Mouse (Mus musculus) lung, postnatal 0 days (tissue): ENCODE results near the gene Clk1. TPM values are rescaled to one million over a fixed set of nuclear protein-coding genes. Genes with fewer than 3 reads are reported as not detected.

Experiments
- ATAC-seq: fragments of 200-750 bp; cut with Nextera tagmentation; 2 replicates; pipeline ENCODE4 v1.8.0; 2017; ENCODE audit warnings: moderate library complexity
- DNase-seq: peaks from one replicate; pipeline ENCODE4 v3.0.0-alpha.2; 2016; ENCODE audit warnings: low spot score
- H3K27ac ChIP-seq: fragments of 300-500 bp; sonication (generic); 2 replicates; pipeline ENCODE4 v1.5.1; 2014; ENCODE audit warnings: antibody characterized with exemption, mild to moderate bottlenecking, low read length, mixed read lengths
- H3K27me3 ChIP-seq: fragments of 300-500 bp; sonication (generic); replicated peaks from 2 replicates; pipeline ENCODE4 v1.6.1; 2014; ENCODE audit warnings: low read length, mixed read lengths; ENCODE audit not compliant: insufficient read depth
- H3K36me3 ChIP-seq: fragments of 300-500 bp; sonication (generic); 2 replicates; pipeline ENCODE4 v1.6.1; 2014; ENCODE audit warnings: low read length, mixed read lengths; ENCODE audit not compliant: insufficient read depth
- H3K4me1 ChIP-seq: fragments of 300-500 bp; sonication (generic); 2 replicates; pipeline ENCODE4 v1.6.1; 2014; ENCODE audit warnings: antibody characterized with exemption, low read depth, low read length, mixed read lengths; ENCODE audit not compliant: insufficient read depth
- H3K4me2 ChIP-seq: fragments of 300-500 bp; sonication (generic); replicated peaks from 2 replicates; pipeline ENCODE4 v1.6.1; 2014; ENCODE audit warnings: low read depth, mild to moderate bottlenecking, low read length, moderate library complexity, mixed read lengths
- H3K4me3 ChIP-seq: fragments of 300-500 bp; sonication (generic); 2 replicates; pipeline ENCODE4 v1.5.1; 2014; ENCODE audit warnings: low read depth, low read length
- H3K9ac ChIP-seq: fragments of 300-500 bp; sonication (generic); replicated peaks from 2 replicates; pipeline ENCODE4 v1.6.1; 2014; ENCODE audit warnings: low read depth, mild to moderate bottlenecking
- H3K9me3 ChIP-seq: fragments of 300-500 bp; sonication (generic); 2 replicates; pipeline ENCODE4 v1.6.1; 2016; ENCODE audit warnings: low read length, mixed read lengths
- CTCF ChIP-seq: IDR thresholded peaks from 2 replicates; pipeline ENCODE4 v1.5.1; 2016; ENCODE audit warnings: antibody characterized with exemption, mild to moderate bottlenecking
- EP300 ChIP-seq: IDR thresholded peaks from 2 replicates; pipeline ENCODE4 v1.6.1; 2016; ENCODE audit warnings: antibody characterized with exemption, mild to moderate bottlenecking, control low read depth
- WGBS: fragments of 180-500 bp; shearing (Covaris S2); extraction: QIAGEN DNeasy Blood & Tissue Kit; methylation state at CpG from one replicate; pipeline ENCODE4 v1.1.7; 2014; 5-methylcytosine and 5-hydroxymethylcytosine counted together
- polyA plus RNA-seq: library from polyadenylated mRNA; unstranded; fragments of >200 nt; fragmentation: Nextera tagmentation; extraction: Ambion mirVana; gene quantifications from 2 replicates; pipeline ENCODE4 v1.2.1, GENCODE M21; 2015

Clk1 gene
- polyA plus RNA-seq, 1 experiment from 2014 or later = 247 TPM

- WGBS = 6% methylated on average over 10 of the region's 10 CpGs
- Histone ChIP-seq H3K27ac (peak overlapping the region; percentile 96), H3K36me3 (no peaks in the 10 kb centered on the region; the same call in none of the 2 replicates), H3K27me3 (no peaks in the 10 kb centered on the region), H3K4me2 (peak overlapping the region; percentile 81), H3K4me1 (no peaks in the 10 kb centered on the region), H3K9me3 (no peaks in the 10 kb centered on the region), H3K9ac (peak overlapping the region; percentile 74), H3K4me3 (peak overlapping the region; percentile 70)
- TF ChIP-seq CTCF (no peak), EP300 (no peak)
- ATAC-seq (no peak), DNase-seq (no peak)
Observed at GRCm38 (mm10) chr1:58444691-58445090, 20.8 kb upstream of the Clk1 start.

GRCm38 (mm10) chr1:58424551-58424950, 685 bp upstream of the Clk1 start:
- Histone ChIP-seq H3K27me3 (no peaks in the 10 kb centered on the region), H3K4me2 (no peak overlapping the region), H3K9ac (no peak overlapping the region), H3K36me3 (peaks cover 15% of the 10 kb centered on the region), H3K4me1 (no peaks in the 10 kb centered on the region), H3K4me3 (no peak overlapping the region), H3K9me3 (no peaks in the 10 kb centered on the region), H3K27ac (no peak overlapping the region)
- TF ChIP-seq CTCF (no peak), EP300 (no peak)
- ATAC-seq (no peak), DNase-seq (no peak)
- 84% methylated on average over 3 of the region's 3 CpGs for WGBS

GRCm38 (mm10) chr1:58422879-58423278, 987 bp downstream of the Clk1 start:
- Histone ChIP-seq H3K27me3 (no peaks in the 10 kb centered on the region), H3K36me3 (peaks cover 26% of the 10 kb centered on the region), H3K4me3 (peak overlapping the region; percentile 100), H3K9ac (peak overlapping the region; percentile 100), H3K4me2 (peak overlapping the region; percentile 67), H3K9me3 (no peaks in the 10 kb centered on the region), H3K4me1 (no peaks in the 10 kb centered on the region), H3K27ac (peak overlapping the region; percentile 100)
- TF ChIP-seq CTCF (no peak), EP300 (peak; percentile 87)
- WGBS = 1% methylated on average over 13 of the region's 13 CpGs
- ATAC-seq (peak; percentile 79), DNase-seq (peak; percentile 94)

GRCm38 (mm10) chr1:58420961-58421360, 2.9 kb downstream of the Clk1 start:
- no peaks in the 10 kb centered on the region for H3K9me3 ChIP-seq
- TF ChIP-seq EP300 = no peak
- peak; percentile 32 for TF ChIP-seq CTCF
- no peaks in the 10 kb centered on the region for H3K4me1 ChIP-seq
- peak; percentile 39 for DNase-seq
- H3K27me3 ChIP-seq = no peaks in the 10 kb centered on the region
- no peak overlapping the region for H3K27ac ChIP-seq
- H3K4me3 ChIP-seq = peak overlapping the region; percentile 100
- H3K4me2 ChIP-seq = peak overlapping the region; percentile 67
- WGBS = 21% methylated on average over 7 of the region's 7 CpGs
- H3K36me3 ChIP-seq = peaks cover 39% of the 10 kb centered on the region
- H3K9ac ChIP-seq = no peak overlapping the region
- ATAC-seq = no peak

- TF ChIP-seq EP300 (no peak), CTCF (no peak)
- Histone ChIP-seq H3K36me3 (peaks cover 43% of the 10 kb centered on the region), H3K4me2 (no peak overlapping the region), H3K9me3 (no peaks in the 10 kb centered on the region), H3K4me1 (no peaks in the 10 kb centered on the region), H3K4me3 (no peak overlapping the region), H3K27me3 (no peaks in the 10 kb centered on the region), H3K9ac (no peak overlapping the region), H3K27ac (no peak overlapping the region)
- DNase-seq = no peak
- ATAC-seq = no peak
- 73% methylated on average over 10 of the region's 10 CpGs for WGBS
Observed at GRCm38 (mm10) chr1:58420032-58420431, 3.8 kb downstream of the Clk1 start.

- H3K4me1 ChIP-seq = no peaks in the 10 kb centered on the region
- 80% methylated on average over 2 of the region's 2 CpGs for WGBS
- no peak for TF ChIP-seq CTCF
- TF ChIP-seq EP300 = no peak
- no peak overlapping the region for H3K4me3 ChIP-seq
- DNase-seq (no peak), ATAC-seq (no peak)
- peaks cover 62% of the 10 kb centered on the region for H3K36me3 ChIP-seq
- no peak overlapping the region for H3K9ac ChIP-seq
- no peaks in the 10 kb centered on the region for H3K9me3 ChIP-seq
- H3K4me2 ChIP-seq = no peak overlapping the region
- no peak overlapping the region for H3K27ac ChIP-seq
- no peaks in the 10 kb centered on the region for H3K27me3 ChIP-seq
Observed at GRCm38 (mm10) chr1:58416048-58416447, 7.8 kb downstream of the Clk1 start.

GRCm38 (mm10) chr1:58415442-58415841, 8.4 kb downstream of the Clk1 start:
- no peak overlapping the region for H3K4me2 ChIP-seq
- H3K9ac ChIP-seq = no peak overlapping the region
- no peak overlapping the region for H3K4me3 ChIP-seq
- H3K4me1 ChIP-seq = no peaks in the 10 kb centered on the region
- no peak overlapping the region for H3K27ac ChIP-seq
- no peaks in the 10 kb centered on the region for H3K27me3 ChIP-seq
- ATAC-seq (no peak), DNase-seq (peak; percentile 41)
- WGBS = 13% methylated on average over 1 of the region's 1 CpGs
- peaks cover 66% of the 10 kb centered on the region for H3K36me3 ChIP-seq
- TF ChIP-seq EP300 (no peak), CTCF (peak; percentile 51)
- no peaks in the 10 kb centered on the region for H3K9me3 ChIP-seq
